Mouse (Mus musculus) cortical plate, adult 2 months (tissue): Measurements from ENCODE around the gene Homer1. TPM values are rescaled to one million over a fixed set of nuclear protein-coding genes. Genes with fewer than 3 reads are reported as not detected.
A peak's percentile ranks its signal among the peaks of the same experiment; 100 is the strongest.

ENCODE experiments used
- H3K27ac ChIP-seq: fragments of 200-500 bp; 2 replicates; pipeline ENCODE4 v1.5.1; 2012; ENCODE audit warnings: low read length, control low read depth, inconsistent platforms; ENCODE audit not compliant: insufficient read depth
- H3K4me1 ChIP-seq: fragments of 200-500 bp; 2 replicates; pipeline ENCODE4 v1.6.1; 2011; ENCODE audit warnings: low read length; ENCODE audit not compliant: control insufficient read depth, insufficient read depth
- H3K4me3 ChIP-seq: fragments of 200-500 bp; 2 replicates; pipeline ENCODE4 v1.5.1; 2011; ENCODE audit warnings: mild to moderate bottlenecking, low read length, control low read depth; ENCODE audit not compliant: insufficient read depth
- CTCF ChIP-seq: fragments of 200-500 bp; IDR thresholded peaks from 2 replicates; pipeline ENCODE4 v1.5.1; 2011; ENCODE audit warnings: mild to moderate bottlenecking, control low read depth, low read length; ENCODE audit not compliant: insufficient read depth; ENCODE audit errors: extremely low read depth
- POLR2A ChIP-seq: fragments of 200-500 bp; IDR thresholded peaks from 2 replicates; pipeline ENCODE4 v1.6.1; 2011; ENCODE audit warnings: mild to moderate bottlenecking, low read length, control low read depth; ENCODE audit not compliant: insufficient read depth; ENCODE audit errors: extremely low read depth
- polyA plus RNA-seq: library from polyadenylated mRNA; depleted of rRNA; stranded (reverse); fragments of >200 nt; gene quantifications from 2 replicates; pipeline ENCODE4 v1.2.3, GENCODE M21; 2012; rRNA removed

Homer1 gene
- 70.0 and 82.5 TPM in 2 replicates for polyA plus RNA-seq

DNA sequence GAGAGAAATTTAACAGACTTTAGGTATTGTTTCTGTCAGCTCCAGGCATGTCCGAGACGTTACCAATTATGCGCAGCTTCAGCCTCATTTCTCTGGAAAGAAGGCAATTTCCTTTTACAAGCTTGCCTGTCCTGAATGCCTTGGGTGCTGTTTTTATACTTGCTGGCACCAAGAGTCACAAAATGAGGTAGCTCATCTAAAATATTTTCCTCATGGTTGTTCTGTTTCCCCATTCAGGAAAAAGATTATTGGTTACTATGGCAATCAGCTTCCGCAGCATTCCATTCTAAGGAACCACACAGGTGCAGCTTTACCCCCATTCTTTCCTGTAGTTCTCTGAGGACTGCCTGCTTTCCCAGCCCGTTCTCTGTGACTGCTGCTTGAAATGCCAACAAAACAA lies at the start of gene Homer1:
Homer1 (plus strand) TSS at position 320 of the 400 bp plus-strand sequence.
- H3K27ac ChIP-seq, result no peak within 1 kb of the TSS
- H3K4me3 ChIP-seq, result no peak within 1 kb of the TSS

DNA sequence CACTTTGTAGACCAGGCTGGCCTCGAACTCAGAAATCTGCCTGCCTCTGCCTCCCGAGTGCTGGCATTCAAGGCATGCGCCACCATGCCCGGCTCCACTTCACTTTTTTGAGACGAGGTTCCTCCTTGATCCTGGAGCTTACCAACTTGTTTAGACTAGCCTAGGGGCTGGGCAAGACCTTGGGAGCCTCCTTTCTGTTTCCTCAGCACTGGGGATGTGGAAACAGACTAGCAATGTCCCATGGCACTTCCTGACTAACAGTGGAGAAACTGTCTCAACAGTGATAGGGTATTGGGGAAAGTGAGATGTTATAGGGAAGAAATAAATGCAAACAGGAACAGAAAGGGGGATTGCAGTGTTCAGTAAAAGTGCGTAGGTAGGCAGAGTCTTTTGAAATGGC lies 47.7 kb upstream of the Homer1 start:
- Histone ChIP-seq H3K4me1 (no peaks in the 10 kb centered on the region), H3K4me3 (no peak overlapping the region), H3K27ac (no peak overlapping the region)
- TF ChIP-seq CTCF, result no peak
- no peak for TF ChIP-seq POLR2A

More for the DNA sequence above, at the start of gene Homer1:
- TF ChIP-seq POLR2A, result no peak
- no peak for TF ChIP-seq CTCF
- peaks cover 2% of the 10 kb centered on the region; the same call in 1 of the 2 replicates for H3K4me1 ChIP-seq

DNA sequence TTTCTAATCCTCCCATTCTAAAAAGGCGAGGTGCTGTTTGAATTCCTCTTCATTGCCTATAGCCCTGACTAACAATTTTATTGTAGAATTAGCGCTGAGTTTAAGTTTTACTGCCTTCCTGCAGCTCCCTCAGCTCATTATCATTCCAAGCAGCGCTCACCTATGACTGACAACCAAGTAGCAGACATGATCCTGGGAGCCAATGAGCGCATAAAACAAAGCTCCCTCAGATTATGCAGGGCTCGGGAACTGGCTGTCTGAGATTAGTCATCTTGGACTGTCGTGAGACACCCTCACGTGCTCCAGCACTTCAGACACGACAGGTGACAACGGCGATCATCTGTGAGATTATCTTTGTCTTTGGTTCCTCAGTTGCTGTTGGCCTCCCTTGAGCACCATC lies 47.3 kb upstream of the Homer1 start:
- H3K4me3 ChIP-seq, result no peak overlapping the region
- TF ChIP-seq CTCF (no peak), POLR2A (no peak)
- H3K27ac ChIP-seq, result no peak overlapping the region
- no peaks in the 10 kb centered on the region for H3K4me1 ChIP-seq

DNA sequence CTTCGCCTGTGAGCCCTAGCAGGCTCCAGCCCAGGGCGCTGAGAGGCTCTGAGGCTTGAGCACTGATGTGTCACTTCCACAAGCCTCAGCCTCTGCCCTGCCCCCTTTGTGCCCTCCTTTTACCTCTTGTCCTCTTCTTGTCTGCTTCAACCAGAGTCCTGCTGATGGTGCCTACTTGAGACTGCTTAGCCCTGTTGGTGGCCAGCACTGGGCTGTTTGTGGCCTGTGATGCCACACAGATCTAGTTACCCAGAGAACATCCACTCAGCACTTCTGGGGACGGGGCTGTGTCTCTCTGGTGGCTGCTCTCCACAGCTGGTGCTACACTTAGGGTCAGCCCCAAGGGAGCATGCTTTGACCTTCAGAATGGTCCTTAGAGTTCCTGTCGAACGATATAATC lies 46.5 kb upstream of the Homer1 start:
- no peaks in the 10 kb centered on the region for H3K4me1 ChIP-seq
- no peak overlapping the region for H3K4me3 ChIP-seq
- no peak overlapping the region for H3K27ac ChIP-seq
- TF ChIP-seq POLR2A (no peak), CTCF (no peak)

DNA sequence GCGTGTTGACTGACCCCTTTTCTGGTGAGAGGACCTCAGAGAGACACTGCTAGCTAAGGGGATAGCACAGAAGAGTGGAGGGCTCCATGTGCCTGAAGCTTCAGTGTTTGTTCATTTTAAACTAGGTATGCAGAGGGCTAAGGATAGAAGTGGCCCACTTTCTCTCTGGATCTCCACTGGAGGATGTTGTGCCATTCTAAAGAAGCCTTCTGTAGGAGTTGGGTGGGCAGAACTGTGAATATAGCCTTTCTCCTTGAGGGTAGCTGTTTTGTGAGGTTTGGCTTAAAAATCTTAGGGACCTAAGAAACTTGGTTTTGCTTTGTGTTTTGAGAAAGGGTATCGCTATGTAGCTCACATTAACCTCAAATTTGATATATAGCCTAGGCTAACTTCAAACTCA lies 32.3 kb upstream of the Homer1 start:
- TF ChIP-seq CTCF (no peak), POLR2A (no peak)
- Histone ChIP-seq H3K4me3 (no peak overlapping the region), H3K27ac (no peak overlapping the region), H3K4me1 (no peaks in the 10 kb centered on the region)

DNA sequence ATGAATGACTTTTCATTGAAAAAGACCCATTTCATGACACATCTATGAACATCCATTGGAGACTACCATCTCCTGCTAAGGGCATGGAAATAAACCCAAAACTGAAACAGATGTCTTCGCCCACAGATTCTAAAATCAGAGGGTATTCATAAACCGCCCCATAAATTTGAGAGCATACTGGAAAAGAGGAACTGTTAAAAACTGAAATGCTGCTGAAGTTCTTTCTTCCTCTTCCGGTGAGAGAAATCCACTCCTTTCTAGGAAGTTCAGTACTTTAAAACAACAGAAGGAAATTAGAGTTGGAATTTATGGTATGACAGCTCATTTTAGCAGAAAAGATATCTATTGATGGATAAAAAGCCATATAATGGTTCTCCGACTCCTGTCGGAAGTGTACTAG lies 1.1 kb downstream of the Homer1 start:
- TF ChIP-seq POLR2A (no peak), CTCF (no peak)
- Histone ChIP-seq H3K4me3 (no peak overlapping the region), H3K27ac (no peak overlapping the region), H3K4me1 (peaks cover 2% of the 10 kb centered on the region; the same call in 1 of the 2 replicates)

DNA sequence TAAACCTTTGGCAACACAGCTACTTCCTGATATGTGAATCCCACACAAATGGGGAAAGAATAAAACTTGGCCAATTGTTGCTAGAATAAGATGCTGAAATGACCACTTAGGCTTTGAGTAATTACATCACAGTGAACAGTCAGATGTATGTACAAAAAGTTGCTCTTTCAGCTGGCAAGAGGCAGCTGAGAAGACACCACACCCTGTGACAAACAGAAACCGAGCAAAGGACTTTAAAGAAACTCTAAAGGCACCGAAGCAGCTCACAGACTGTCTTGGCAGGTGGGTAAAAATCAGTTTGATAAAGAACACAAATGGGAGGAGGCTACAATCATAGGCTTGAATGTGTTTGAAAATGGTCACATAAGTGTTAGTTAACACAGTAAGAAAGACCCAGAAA lies 1.6 kb downstream of the Homer1 start:
- Histone ChIP-seq H3K27ac (no peak overlapping the region), H3K4me1 (peaks cover 2% of the 10 kb centered on the region; the same call in 1 of the 2 replicates)
- no peak for TF ChIP-seq POLR2A
- TF ChIP-seq CTCF, result no peak

DNA sequence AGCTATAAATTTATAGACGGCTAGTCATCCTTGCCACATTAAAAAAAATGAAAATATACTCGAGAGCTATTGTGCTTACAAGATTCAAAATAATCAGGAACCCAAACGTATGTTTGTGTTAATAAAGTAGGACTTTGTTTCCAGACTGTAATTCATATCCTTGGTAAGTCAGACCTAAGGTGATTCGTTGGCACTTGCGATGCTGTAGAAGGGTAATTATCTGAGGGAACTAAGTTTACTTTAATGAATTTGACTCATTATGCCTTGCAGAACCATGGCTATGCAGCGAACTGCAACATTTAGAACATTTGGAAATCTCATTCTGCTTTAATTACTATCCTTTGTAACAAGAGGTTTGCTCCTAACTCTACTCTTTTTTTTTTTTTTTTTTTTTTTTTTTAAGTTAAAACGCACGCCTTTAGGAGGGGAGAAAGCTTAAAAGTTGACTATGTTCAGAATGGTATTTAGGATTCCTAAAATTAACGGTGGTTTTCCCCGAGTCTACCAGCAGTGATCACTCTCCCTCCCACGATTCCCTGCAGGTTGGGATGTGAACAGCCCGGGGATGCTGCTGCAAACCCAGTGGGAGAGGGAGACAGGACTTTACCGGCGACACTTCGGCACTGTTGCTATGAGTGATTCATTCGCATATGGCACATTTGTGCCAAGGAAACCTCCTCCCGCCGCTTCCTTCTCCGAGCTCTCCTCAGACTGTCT lies 3.6 kb downstream of the Homer1 start:
- Histone ChIP-seq H3K4me3 (peak overlapping the region; percentile 85), H3K27ac (peak overlapping the region; percentile 50; the same call in 1 of the 2 replicates), H3K4me1 (peaks cover 2% of the 10 kb centered on the region; the same call in 1 of the 2 replicates)
- TF ChIP-seq POLR2A (no peak), CTCF (no peak)

More for the DNA sequence above, 1.6 kb downstream of the Homer1 start:
- H3K4me3 ChIP-seq, result no peak overlapping the region

DNA sequence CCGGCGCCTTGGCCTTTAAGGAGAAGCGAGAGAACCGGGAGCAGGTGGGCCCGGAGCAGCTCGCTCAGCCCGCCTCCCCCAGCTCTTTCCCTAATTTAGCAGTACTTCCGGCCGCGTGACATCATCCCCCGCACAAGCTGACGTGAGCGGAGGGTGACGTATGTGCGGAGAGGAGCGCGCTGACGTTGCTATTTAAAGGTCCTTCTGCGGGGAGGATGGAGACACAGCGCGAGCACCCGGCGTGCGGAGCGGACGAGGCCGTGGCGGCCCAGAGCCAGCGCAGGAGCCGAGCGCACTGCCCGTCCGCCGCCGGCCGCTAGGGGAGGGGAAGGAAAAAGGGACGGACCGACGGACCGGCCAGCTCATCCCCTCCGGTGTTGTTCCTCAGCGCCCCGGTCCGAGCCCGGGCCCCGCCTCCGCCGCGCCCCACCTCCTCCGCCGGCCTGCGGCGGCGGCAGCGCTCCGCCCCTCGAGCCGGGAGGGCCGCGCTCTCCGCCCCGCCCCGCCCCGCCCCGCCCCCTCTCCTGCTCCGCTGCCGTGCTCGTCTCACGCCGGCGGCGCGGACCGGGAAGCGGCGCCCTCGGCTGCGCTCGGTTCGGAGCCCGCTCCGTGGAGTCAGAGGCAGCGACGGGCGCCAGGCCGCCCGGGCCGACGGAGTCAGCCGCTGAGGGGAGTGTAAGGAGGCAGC lies 4.3 kb downstream of the Homer1 start:
- Histone ChIP-seq H3K4me1 (peaks cover 2% of the 10 kb centered on the region; the same call in 1 of the 2 replicates), H3K4me3 (peak overlapping the region; percentile 85), H3K27ac (peak overlapping the region; percentile 94)
- no peak for TF ChIP-seq CTCF
- TF ChIP-seq POLR2A, result peak; percentile 99
